Mouse (Mus musculus) R1 (cell line): Measurements from ENCODE around the gene Spaca9.

ENCODE experiments used
- DNase-seq: peaks from one replicate; pipeline ENCODE4 v3.0.0-alpha.2; 2018; ENCODE audit warnings: low read depth, low spot score

Spaca9 gene

DNA sequence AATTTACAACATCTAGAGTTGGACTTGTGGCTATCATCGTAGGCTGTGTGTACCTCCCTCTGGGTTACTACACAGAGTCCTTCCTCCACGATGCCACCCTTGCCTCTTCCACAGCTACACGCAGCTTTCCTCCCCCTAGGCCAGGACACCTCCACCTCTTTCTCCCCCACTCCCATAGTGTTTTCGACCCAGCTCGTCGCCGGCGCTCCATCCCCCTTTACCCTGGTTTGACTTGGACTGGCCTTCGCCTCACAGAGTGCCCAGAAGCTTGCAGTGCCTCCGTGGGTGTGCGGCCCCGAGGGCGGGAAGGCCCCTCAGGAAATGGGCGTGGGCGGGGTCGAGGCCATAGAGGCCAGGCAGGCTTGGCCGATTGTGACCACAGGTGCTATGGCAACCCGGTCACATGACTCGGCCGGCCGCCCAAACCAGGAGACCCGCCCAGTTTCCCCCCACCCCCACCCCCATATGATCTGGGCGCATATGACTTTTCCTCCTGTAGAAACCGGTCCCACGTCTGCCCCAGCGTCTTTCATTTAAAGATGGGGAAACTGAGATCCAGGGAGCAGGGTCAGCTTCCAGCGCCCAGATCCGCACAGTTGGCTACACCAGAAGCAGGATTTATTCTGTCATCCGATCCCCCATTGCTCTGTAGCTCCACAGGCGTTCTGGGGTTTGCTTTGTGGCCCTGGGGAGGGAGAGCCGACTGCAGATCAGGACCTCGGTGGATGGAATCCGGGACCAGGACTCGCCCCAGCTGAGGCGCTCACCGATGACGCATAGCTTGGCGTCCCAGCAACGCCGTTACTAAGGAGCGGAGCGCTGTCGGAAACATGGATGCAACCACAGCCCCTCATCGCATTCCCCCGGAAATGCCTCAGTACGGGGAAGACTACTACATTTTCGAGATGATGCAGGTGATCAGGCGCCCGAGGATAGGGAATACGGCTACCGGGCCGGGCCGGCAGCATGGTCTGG, at the start of gene Spaca9, which contains the start of gene Ak8:
Gene Spaca9 (minus strand): TSS at position 367 of the 975 bp plus-strand sequence.
Gene Ak8 (plus strand): TSS at position 804 of the 975 bp plus-strand sequence.
- peak; percentile 88 for DNase-seq

DNA sequence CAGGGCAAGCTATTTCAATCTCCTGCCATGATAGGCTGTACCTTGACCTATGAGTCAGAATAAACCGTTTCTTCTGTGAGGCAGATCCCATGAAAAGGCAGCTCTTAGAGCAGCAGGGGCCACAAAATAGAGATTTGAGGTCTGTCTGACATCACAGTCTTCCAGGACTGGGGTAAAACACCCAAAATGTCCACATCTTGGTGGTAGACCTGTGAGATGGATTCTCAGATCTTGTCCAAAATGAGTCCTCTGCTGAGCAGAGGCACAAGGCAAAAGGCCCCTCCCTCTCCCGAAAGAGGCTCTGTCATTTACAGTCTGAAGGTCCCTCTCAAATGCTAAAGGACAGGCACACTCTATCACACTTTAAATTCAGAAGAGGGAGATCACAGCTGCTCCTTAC, 48.2 kb upstream of the Spaca9 start:
- no peak for DNase-seq

DNA sequence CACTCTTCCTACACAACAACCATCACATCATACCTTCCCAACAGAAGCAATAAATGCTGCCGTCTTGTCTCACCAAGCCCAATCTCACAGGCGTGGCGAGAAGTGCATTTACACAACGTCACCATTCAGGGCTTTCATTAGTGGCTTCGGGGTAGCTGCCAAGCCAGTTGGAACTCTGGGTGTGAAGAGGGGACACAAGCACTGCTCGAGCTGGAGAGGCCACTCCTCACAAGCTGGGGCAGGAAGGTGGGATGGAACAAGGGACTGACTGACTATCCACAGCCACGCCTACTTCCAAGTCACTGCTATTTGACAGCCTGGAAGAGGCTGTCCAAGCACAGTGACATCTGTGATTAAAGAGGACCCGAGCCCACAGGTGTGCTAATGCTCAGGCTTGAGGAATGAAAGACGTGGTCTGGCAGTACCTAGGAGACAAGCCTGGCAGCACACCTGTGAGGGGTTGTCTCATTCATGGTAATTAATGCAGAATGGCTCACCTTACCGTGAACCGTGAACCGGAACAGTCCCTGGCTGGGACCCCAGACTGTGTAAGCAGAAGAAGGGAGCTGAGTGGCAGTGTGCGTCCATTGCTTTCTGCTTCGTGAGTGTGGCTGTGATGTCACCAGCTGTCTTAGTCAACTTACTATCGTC, 47.3 kb upstream of the Spaca9 start:
- no peak for DNase-seq

DNA sequence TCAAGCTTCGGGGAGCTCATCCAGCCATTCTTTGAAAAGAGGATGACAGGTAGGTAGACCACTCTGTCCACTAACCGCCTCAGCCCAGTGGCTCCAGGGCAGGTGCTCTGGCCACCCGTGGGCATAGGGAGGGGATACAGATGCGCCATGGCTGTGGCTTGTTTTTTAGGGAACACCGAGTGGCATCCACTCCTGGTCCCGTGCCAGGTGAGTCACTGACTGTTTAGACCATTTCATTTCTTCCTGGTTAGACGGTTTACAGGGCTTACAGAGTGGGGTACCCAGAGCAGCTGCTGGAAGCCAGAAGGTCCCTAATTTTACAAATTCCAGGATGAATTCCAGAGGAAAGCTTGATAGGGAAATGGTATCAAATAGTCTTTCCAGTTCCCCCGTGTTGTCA, 43.2 kb upstream of the Spaca9 start:
- no peak for DNase-seq

DNA sequence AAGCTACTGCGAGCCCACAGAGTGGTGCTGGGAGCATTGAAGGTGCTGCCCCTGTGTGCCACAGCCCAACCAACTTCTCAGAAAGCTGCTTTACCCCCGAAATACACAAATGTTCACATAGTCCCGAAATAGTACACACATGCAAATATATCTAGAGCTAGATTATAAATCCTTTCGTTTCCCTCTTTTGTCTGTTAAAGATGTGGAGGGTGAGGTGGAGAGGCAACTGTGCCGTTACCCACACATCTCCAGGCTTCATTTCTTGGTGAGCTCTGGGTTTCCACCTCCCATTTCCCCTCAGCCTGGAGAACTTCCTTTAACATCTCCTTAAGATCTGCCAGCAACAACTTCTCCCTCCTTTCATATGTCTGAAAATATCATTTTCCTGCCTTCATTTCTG, 40.6 kb upstream of the Spaca9 start:
- DNase-seq = no peak

DNA sequence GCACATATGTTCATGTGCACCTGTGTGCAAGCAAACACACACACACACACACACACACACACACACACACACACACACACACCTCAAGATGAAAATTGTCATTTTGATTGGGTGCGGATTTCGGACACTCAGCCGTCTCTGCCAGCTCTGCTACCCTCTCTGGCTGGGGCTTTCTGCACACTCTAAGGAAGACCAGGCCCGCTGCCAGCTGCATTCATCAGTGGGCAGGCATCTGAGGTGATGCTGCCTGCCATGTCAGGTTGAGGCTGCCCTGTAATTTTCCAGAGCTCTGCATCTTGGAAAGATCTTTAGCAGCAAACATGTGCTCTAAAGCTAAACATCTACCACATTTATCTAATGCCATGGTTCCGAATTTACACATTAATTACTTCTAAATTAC, 37.6 kb upstream of the Spaca9 start:
- no peak for DNase-seq

DNA sequence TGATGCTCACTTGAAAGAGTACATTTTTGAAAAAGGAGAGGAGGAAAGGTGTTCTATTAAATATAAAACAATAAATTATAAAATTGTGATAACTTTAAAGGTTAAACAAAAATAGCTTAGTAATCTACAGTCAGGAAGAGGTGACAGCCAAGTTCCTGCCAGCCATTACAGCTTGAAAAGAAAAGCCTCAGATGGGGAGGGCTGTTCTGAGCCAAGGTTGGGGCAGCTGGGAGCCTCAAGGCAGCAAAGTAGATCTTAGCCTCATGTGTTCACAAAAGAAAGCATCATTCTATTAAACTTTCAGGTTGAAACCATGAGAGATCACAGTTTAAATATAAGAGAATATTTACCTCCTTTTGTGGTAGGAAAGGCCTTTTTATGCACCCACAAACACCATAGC, 31.1 kb upstream of the Spaca9 start:
- DNase-seq = no peak

DNA sequence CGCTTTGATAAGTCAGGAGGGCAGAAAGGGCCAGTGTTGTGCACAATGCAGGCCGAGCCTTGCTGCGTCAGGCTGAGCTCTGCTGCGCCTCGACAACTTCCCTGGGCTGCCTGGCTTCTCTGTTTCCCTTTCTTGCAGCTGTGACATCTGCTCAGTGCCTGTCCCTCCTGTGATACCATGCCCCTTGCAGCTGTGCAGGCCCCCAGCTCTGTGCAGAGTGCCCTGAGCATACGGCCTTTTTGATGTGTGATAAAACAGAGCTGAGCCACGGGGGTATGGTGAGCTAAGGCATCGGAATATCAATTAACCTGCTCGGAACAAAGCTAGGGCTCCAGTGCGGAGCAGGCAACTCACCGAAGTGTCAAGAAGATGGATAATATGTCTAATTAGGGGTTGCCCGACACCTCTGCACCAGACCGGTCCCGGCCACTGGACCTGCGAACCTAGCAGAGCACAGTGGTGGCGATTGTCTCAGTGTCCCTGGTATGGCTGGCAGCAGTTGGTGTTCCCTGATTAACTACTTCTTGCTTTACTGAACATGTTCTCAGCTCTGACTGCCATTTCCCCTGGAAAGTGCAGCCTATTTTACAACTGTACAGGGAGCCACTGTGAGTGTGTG, 28.4 kb upstream of the Spaca9 start:
- DNase-seq = no peak

DNA sequence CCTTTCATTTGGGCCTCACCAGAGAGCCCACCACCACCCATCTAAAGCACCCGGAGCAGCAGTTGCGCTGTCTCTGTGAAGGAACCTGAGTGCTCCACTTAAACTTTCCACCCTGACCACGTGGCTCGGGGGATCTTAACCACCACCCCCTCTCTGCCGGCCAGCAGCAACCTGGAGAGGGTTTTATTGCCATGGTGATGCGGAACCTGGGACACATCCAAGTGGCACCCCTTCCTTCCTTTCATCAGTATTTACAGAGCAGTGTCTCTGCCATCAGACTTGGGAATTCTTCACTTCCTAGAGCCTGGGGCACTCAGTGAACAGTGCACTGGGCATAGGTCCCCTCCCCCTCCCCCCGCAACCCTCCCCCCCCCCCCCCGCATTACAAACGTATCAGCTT, 24.4 kb upstream of the Spaca9 start:
- DNase-seq = no peak

DNA sequence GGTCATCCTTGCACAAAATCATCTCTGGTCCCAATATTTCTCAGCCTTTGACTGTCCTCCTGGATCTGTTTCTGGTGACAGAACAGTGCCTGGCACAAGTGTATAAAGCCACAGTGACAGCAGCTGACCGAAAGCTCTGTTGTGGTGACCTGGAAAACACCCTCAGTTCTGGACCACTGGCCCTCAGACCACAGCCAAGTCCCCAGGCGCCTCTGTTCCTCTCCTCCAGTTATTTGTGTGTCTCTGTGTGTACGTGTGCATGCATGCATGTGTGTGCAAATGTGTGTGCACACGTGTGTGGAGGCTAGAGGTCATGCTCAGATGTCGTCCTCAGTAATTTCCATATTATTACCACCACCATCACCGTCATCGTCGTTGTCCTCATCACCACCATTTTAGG, 22.9 kb upstream of the Spaca9 start:
- DNase-seq = no peak

DNA sequence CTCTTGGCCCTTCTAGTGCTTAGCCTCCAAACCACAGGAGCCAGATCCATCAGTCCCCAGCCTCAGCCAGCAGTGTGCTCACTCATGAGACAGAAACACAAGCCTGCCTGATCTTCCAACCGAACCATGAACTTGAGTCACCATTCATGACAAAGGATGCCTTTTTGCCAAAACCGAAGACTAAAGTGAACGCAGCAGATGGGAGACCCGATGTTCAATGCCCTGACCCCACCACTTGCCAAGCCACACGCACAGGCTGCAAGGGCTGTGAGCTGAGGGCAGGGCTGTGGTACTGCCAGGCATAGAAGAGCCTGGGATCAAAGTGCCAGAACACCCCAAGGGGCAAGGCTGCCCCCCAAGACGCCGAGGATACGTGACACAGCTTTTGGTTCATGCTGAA, 13.5 kb upstream of the Spaca9 start:
- no peak for DNase-seq

DNA sequence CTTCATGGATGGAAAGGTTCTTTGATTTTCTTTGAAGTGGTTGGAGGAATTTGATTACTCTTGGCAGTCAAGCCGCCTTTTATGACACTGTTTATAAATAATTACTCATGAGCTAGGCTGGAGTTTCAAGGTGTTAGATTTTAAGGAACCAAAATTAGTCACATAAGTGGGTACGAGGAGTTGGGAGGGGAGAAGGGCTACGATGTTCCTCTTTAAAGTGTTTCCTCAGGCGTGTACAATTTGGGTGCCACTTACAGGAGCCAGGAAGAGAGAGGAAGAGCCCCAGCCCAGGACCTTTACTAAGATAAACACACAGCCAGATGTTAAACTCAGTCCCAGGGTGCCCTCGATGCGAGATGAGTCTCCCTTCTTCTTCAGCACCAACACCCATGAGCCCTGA, 7.3 kb upstream of the Spaca9 start:
- DNase-seq = no peak

DNA sequence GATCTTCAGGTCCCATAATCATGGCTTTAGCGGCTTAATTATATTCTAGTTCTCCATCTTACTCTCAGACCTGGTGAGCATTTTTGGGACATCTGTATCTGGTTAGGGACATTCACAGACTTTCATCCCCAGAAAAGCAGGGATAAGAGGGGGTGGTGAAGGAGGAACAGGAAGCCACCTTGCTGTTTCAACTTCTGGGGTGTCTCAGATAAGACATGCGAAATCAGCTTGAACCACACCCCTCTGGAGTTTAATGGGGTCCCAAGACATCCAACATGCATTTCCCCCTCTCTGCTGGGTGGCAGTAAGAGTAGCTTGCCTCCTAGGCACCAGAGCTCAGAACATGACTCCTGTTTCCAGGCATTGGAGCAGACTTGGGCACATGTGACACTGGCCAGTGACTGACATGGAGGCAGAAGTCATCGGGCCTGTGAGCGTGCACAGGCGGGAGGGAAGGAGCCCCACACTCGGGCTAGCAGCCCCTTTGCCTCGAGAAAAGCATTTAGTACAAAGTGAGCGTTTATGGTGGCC, 6.6 kb upstream of the Spaca9 start:
- DNase-seq = no peak

DNA sequence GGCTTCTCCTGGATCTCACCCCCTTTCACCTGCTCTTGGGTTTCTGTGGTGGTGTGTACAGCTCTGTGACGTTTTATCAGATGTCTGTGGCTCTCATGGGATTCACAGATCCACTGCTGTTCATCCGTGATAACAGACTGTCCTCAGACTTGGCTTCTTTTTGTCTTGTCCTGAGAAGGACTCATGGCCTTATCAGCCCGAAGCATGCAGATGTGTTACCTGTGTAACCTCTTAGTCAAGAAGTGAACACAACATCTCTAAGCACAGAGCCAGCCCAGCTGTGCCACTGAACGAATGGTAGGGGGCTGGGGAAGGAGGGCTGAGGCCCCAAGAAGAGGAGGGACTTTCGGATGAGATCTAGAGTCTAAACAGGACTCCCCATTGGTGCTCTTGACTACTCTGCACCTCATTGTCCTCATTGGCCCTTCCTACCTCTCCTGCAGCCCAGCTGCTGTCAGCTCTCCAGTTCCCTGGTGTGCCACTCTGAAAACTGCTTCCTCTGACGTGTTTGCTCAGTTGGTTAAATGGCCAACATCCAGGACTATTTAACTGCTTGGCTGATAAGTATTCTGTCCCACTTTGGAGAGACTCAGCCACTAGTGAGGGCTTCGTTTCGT, 2.2 kb upstream of the Spaca9 start:
- no peak for DNase-seq

DNA sequence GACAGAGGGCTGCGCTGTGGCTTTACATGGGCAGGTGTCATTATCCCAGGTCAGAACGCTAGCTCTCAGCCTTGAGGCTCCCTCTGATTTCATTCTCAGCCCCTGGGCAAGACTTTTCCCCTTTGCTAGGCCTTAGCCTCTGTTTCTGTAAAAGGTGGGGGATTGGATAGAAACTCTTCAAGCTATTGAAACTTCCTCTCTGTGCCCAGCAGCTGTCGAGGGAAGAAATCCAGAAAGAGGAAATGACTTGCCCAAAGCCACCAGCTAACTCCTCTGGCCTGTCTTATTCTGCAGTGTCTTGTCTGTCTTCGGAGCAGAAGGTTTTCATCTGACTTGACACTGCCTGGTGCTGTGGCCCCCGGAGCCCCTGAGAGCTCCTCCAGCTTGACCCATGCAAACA, 961 bp downstream of the Spaca9 start:
- DNase-seq = no peak

DNA sequence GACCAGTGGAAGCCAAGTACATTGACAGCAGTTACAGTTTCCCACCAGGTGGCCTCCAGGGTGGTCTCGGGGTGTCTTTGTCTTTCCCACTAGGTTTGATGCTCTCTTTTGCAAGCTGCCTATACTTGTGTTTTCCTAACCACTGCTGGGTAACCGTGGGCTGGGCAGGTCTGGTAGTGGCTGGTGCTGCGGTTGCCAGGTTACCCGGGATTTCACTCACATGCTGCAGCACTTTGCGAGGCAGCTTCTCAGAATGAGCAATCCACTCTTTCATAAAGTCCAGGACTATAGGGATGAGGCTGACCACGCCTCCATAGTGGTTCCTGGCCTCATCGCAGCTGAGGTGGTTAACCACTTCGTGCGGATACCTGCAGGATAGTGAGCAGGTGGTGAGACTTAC, 6.8 kb downstream of the Spaca9 start:
- DNase-seq = peak; percentile 6

DNA sequence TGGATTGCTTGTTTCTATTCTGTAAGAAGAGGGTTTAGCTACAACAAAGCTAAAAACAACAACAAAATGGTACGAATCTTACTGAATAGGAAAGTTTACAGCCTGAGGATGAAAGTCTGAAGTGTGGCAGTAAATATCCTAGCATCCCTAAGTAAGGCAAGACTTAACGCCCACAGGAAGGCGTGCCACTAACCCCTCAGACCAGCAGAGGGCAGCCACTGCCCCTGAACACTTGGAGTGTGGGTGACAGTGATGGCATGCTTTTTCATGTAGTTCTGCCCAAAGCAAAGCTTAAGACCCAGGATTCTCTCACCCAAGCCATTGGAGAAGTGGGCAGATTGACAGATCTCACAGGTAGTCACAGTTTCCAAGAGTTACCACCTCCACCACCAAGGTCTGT, 11.1 kb downstream of the Spaca9 start:
- peak; percentile 32 for DNase-seq

DNA sequence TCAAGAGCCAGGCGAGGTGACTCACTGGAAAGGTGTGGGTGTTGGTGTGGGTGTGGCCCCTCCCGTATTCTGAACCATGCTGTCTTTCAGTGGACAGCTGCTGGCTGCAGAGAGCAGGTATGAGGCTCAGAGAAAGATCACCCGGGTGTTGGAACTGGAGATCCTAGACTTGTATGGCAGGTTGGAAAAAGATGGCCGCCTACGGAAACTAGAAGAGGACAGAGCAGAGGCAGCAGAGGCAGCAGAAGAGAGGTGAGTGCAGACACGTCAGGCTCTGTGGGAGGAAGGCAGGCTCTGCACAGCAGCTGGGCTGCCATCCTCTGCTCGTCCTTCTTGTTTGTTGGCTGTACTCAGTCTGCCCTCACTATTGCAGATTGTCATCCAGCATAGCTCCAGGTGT, 13.6 kb downstream of the Spaca9 start:
- no peak for DNase-seq

DNA sequence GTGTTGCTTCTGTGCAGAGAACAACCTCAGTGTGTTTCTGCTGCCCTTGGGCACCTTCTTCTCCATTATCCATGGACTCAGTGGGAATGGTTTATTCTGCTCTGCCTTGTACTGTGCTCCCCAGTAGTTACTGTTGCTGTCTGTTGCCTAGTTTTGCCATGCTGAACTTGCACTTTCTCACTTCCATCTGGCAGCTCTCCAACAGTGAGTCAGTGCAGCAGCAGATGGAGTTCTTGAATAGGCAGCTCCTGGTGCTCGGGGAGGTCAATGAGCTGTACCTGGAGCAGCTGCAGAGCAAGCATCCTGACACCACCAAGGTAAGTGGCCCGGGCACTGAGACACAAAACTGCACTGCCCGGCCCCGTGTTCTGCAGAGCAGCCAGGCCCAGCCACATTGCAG, 17.8 kb downstream of the Spaca9 start:
- DNase-seq = no peak

DNA sequence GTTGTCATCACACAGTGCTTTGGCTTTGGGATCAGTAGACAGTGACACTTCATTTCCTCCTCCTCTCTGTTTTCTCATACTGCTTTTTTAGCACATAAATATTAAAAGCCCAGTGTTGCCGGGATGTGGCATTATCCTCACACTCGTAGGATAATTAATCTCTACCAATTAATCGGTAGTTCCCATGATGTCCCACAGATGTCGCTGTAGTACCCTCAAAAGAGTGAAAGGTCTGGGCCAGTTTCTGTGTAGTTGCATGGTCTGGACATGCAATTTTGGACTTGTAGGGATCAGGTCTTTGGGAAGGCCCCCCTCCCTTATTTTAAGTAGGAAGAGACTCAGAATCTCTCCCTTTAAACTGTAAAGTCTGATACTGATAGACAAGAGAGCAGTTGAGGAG, 18.8 kb downstream of the Spaca9 start:
- peak; percentile 50 for DNase-seq

DNA sequence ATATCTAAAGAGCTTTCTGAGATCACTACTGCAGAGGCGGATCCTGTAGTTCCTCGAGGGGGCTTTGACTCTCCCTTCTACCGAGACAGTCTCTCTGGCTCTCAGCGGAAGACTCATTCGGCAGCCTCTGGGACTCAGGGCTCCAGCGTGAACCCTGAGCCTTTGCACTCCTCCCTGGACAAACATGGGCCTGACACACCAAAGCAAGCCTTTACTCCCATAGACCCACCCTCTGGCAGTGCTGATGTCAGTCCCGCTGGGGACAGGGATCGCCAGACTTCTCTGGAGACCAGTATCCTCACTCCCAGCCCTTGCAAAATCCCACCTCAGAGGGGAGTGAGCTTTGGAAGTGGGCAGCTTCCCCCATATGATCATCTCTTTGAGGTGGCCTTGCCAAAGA, 23.5 kb downstream of the Spaca9 start:
- DNase-seq = no peak

DNA sequence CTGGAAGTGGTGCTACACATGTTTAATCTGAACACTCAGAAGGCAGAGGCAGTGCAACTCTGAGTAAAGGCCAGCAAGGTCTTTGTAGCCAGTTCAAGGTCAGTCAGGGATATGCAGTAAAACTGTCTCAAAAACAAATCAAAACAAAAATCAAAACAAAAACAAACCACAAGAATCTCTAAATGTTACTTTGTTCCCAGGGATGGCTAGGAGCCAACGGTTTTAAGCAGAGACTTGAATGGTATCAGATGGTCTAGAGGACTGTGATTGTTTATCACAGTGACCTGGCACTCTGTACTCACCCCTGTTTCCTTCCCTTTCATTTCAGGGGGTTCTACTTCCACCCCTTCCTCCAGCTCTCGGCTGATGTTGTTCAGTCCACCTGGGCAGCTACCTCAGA, 28.1 kb downstream of the Spaca9 start:
- no peak for DNase-seq
